Mouse (Mus musculus) heart, adult 2 months (tissue): ENCODE measurements around the gene BC030499.

Experiments used
- CTCF ChIP-seq: fragments of 200-600 bp; IDR thresholded peaks from 2 replicates; pipeline ENCODE4 v1.8.1; 2022; ENCODE audit warnings: antibody characterized with exemption, mild to moderate bottlenecking, moderate library complexity
- POLR2A ChIP-seq: fragments of 200-500 bp; IDR thresholded peaks from 2 replicates; pipeline ENCODE4 v1.6.1; 2011; ENCODE audit warnings: mild to moderate bottlenecking, low read depth, low read length, control low read depth; ENCODE audit not compliant: insufficient read depth

- TF ChIP-seq CTCF = no peak
- no peak for TF ChIP-seq POLR2A
These were observed 44.2 kb upstream of the BC030499 start for GRCm38 (mm10) chr11:78246318-78247011.
